Mouse (Mus musculus) megakaryocyte, embryonic 14.5 days (primary cell): ENCODE measurements around the gene Trib3.

Experiments used
- FLI1 ChIP-seq: IDR thresholded peaks from 2 replicates; pipeline ENCODE4 v1.6.1; 2012; ENCODE audit warnings: low read length, inconsistent platforms, mixed read lengths
- GATA1 ChIP-seq: IDR thresholded peaks from 3 replicates; pipeline ENCODE4 v1.6.1; 2012; ENCODE audit warnings: mixed read lengths, low read length, inconsistent platforms, borderline replicate concordance

GRCm38 (mm10) chr2:152344909-152345308 is 1.1 kb upstream of the Trib3 start:
- no peak for TF ChIP-seq GATA1
- no peak for TF ChIP-seq FLI1
